Mouse (Mus musculus) embryonic facial prominence, embryonic 11.5 days (tissue): ENCODE measurements around the gene 2310022A10Rik. TPM values are rescaled to one million over a fixed set of nuclear protein-coding genes. Genes with fewer than 3 reads are reported as not detected.

ENCODE experiments used
- ATAC-seq: fragments of 200-750 bp; cut with Nextera tagmentation; replicated peaks from 2 replicates; pipeline ENCODE4 v1.8.0; 2017; ENCODE audit warnings: low read depth; ENCODE audit not compliant: insufficient number of reproducible peaks, low FRiP score, low TSS enrichment
- DNase-seq: peaks from one replicate; pipeline ENCODE4 v3.0.0-alpha.2; 2015; ENCODE audit warnings: low spot score
- H3K27ac ChIP-seq: fragments of 300-500 bp; sonication (generic); replicated peaks from 2 replicates; pipeline ENCODE4 v1.5.1; 2014; ENCODE audit warnings: mild to moderate bottlenecking, low read depth, low read length, control low read depth
- H3K27me3 ChIP-seq: fragments of 300-500 bp; sonication (generic); 2 replicates; pipeline ENCODE4 v1.6.1; 2014; ENCODE audit warnings: mild to moderate bottlenecking, low read length, moderate library complexity, mixed read lengths; ENCODE audit not compliant: control insufficient read depth, insufficient read depth
- H3K36me3 ChIP-seq: fragments of 300-500 bp; sonication (generic); replicated peaks from 2 replicates; pipeline ENCODE4 v1.6.1; 2014; ENCODE audit warnings: low read depth, mild to moderate bottlenecking, low read length, moderate library complexity, mixed read lengths; ENCODE audit not compliant: control insufficient read depth, insufficient read depth
- H3K4me1 ChIP-seq: fragments of 300-500 bp; sonication (generic); 2 replicates; pipeline ENCODE4 v1.6.1; 2014; ENCODE audit warnings: low read length, mixed read lengths; ENCODE audit not compliant: control insufficient read depth, insufficient read depth
- H3K4me2 ChIP-seq: fragments of 300-500 bp; sonication (generic); 2 replicates; pipeline ENCODE4 v1.6.1; 2014; ENCODE audit warnings: low read depth, mild to moderate bottlenecking, control low read depth, low read length, moderate library complexity
- H3K4me3 ChIP-seq: fragments of 300-500 bp; sonication (generic); 2 replicates; pipeline ENCODE4 v1.5.1; 2014; ENCODE audit warnings: low read depth, low read length, control low read depth
- H3K9ac ChIP-seq: fragments of 300-500 bp; sonication (generic); replicated peaks from 2 replicates; pipeline ENCODE4 v1.6.1; 2014; ENCODE audit warnings: mild to moderate bottlenecking, control low read depth, low read length
- H3K9me3 ChIP-seq: fragments of 300-500 bp; sonication (generic); replicated peaks from 2 replicates; pipeline ENCODE4 v1.6.1; 2016; ENCODE audit warnings: mild to moderate bottlenecking, low read length, inconsistent platforms, mixed read lengths; ENCODE audit not compliant: control insufficient read depth
- WGBS: fragments of 180-500 bp; shearing (Covaris S2); extraction: QIAGEN DNeasy Blood & Tissue Kit; methylation state at CpG from one replicate; pipeline ENCODE4 v1.1.7; 2014; 5-methylcytosine and 5-hydroxymethylcytosine counted together
- polyA plus RNA-seq: library from polyadenylated mRNA; unstranded; fragments of >200 nt; fragmentation: Nextera tagmentation; extraction: Ambion mirVana; gene quantifications from 2 replicates; pipeline ENCODE4 v1.2.1, GENCODE M21; 2014

2310022A10Rik gene
- polyA plus RNA-seq, 1 experiment from 2014 or later = 27.5 TPM

- no peak overlapping the region for H3K4me2 ChIP-seq
- no peaks in the 10 kb centered on the region for H3K9me3 ChIP-seq
- no peak overlapping the region; the same call in 1 of the 2 replicates for H3K27ac ChIP-seq
- no peak overlapping the region for H3K4me3 ChIP-seq
- no peak for DNase-seq
- no peaks in the 10 kb centered on the region for H3K27me3 ChIP-seq
- ATAC-seq = no peak
- H3K9ac ChIP-seq = no peak overlapping the region
- H3K4me1 ChIP-seq = no peaks in the 10 kb centered on the region
- peaks cover 9% of the 10 kb centered on the region for H3K36me3 ChIP-seq
- WGBS = 95% methylated on average over 1 of the region's 1 CpGs
Measured at GRCm38 (mm10) chr7:27560978-27561377, 7.9 kb downstream of the 2310022A10Rik start.

GRCm38 (mm10) chr7:27569580-27570224 lies 16.7 kb downstream of the 2310022A10Rik start:
- no peak for DNase-seq
- no peak overlapping the region for H3K27ac ChIP-seq
- H3K4me3 ChIP-seq = no peak overlapping the region
- no peaks in the 10 kb centered on the region for H3K27me3 ChIP-seq
- H3K9ac ChIP-seq = no peak overlapping the region
- H3K9me3 ChIP-seq = no peaks in the 10 kb centered on the region
- H3K4me2 ChIP-seq = no peak overlapping the region
- ATAC-seq = no peak
- WGBS = 88% methylated on average over 5 of the region's 5 CpGs
- H3K36me3 ChIP-seq = peaks cover 11% of the 10 kb centered on the region
- no peaks in the 10 kb centered on the region for H3K4me1 ChIP-seq

GRCm38 (mm10) chr7:27572133-27572532 lies 19.1 kb downstream of the 2310022A10Rik start:
- no peak for ATAC-seq
- no peak overlapping the region for H3K4me3 ChIP-seq
- WGBS = 93% methylated on average over 4 of the region's 4 CpGs
- no peak overlapping the region for H3K9ac ChIP-seq
- H3K4me1 ChIP-seq = no peaks in the 10 kb centered on the region
- no peaks in the 10 kb centered on the region for H3K9me3 ChIP-seq
- H3K36me3 ChIP-seq = peaks cover 10% of the 10 kb centered on the region
- no peak overlapping the region for H3K4me2 ChIP-seq
- no peak overlapping the region for H3K27ac ChIP-seq
- H3K27me3 ChIP-seq = no peaks in the 10 kb centered on the region
- DNase-seq = no peak

GRCm38 (mm10) chr7:27574124-27574880 lies 21.3 kb downstream of the 2310022A10Rik start:
- H3K36me3 ChIP-seq = peaks cover 13% of the 10 kb centered on the region

GRCm38 (mm10) chr7:27576914-27577313 lies 23.9 kb downstream of the 2310022A10Rik start:
- ATAC-seq (no peak), DNase-seq (peak; percentile 31)
- Histone ChIP-seq H3K27me3 (no peaks in the 10 kb centered on the region), H3K9me3 (no peaks in the 10 kb centered on the region), H3K9ac (no peak overlapping the region), H3K4me1 (no peaks in the 10 kb centered on the region), H3K27ac (no peak overlapping the region), H3K4me3 (no peak overlapping the region), H3K36me3 (peaks cover 15% of the 10 kb centered on the region), H3K4me2 (no peak overlapping the region)
- 65% methylated on average over 6 of the region's 6 CpGs for WGBS

More at GRCm38 (mm10) chr7:27574124-27574880, 21.3 kb downstream of the 2310022A10Rik start:
- Histone ChIP-seq H3K9ac (no peak overlapping the region), H3K9me3 (no peaks in the 10 kb centered on the region), H3K4me3 (no peak overlapping the region), H3K4me2 (no peak overlapping the region), H3K4me1 (no peaks in the 10 kb centered on the region), H3K27me3 (no peaks in the 10 kb centered on the region), H3K27ac (no peak overlapping the region)
- WGBS = 94% methylated on average over 14 of the region's 14 CpGs
- no peak for DNase-seq
- ATAC-seq = no peak

- Histone ChIP-seq H3K4me2 (no peak overlapping the region), H3K4me1 (no peaks in the 10 kb centered on the region), H3K36me3 (peaks cover 15% of the 10 kb centered on the region), H3K4me3 (no peak overlapping the region), H3K27me3 (no peaks in the 10 kb centered on the region), H3K27ac (no peak overlapping the region), H3K9ac (no peak overlapping the region), H3K9me3 (no peaks in the 10 kb centered on the region)
- ATAC-seq (no peak), DNase-seq (no peak)
- 94% methylated on average over 6 of the region's 6 CpGs for WGBS
Measured at GRCm38 (mm10) chr7:27577589-27577988, 24.6 kb downstream of the 2310022A10Rik start.

- no peak overlapping the region for H3K9ac ChIP-seq
- ATAC-seq (no peak), DNase-seq (peak; percentile 58)
- no peaks in the 10 kb centered on the region for H3K4me1 ChIP-seq
- H3K4me2 ChIP-seq = no peak overlapping the region
- no peaks in the 10 kb centered on the region for H3K27me3 ChIP-seq
- peaks cover 15% of the 10 kb centered on the region for H3K36me3 ChIP-seq
- no peak overlapping the region for H3K4me3 ChIP-seq
- H3K27ac ChIP-seq = 0 out of 2 replicates have a peak overlapping the region, but pooled peaks have one; percentile 4
- H3K9me3 ChIP-seq = no peaks in the 10 kb centered on the region
- WGBS = 53% methylated on average over 7 of the region's 7 CpGs
Measured at GRCm38 (mm10) chr7:27578465-27578864, 25.4 kb downstream of the 2310022A10Rik start.
